ENCODE assay signal across 8 mouse cellular contexts in genomic region chr1:64737502-64738179, GRCm38 (mm10). TPM values are rescaled to one million over a fixed set of nuclear protein-coding genes. Genes with fewer than 3 reads are reported as not detected.
A peak's percentile ranks its signal among the peaks of the same experiment; 100 is the strongest.
DNase-seq lines count a peak whose midpoint lies in the region; ATAC-seq and TF ChIP-seq lines count a peak whose summit lies in the region.

Fzd5 (minus strand) TSS chr1:64737751.

- H3K27ac ChIP-seq in CH12.LX (ENCODE audit: insufficient read depth, low read depth): no peak within 1 kb of the TSS
- H3K27ac ChIP-seq in heart, embryonic 14.5 days (replicated peaks in 1 of 2; ENCODE audit: control insufficient read depth in 1 of 2, insufficient read depth in 1 of 2, low read depth in 2 of 2, low read length in 2 of 2): peak within 1 kb of the TSS; percentile 75 to 84
- peak within 1 kb of the TSS; percentile 69 for H3K27ac ChIP-seq in liver, embryonic 14.5 days
- peak within 1 kb of the TSS; percentile 91 for H3K27ac ChIP-seq in stomach, embryonic 15.5 days

- peaks cover 6% of the 10 kb centered on the region in 2 experiments; a peak in 3 of 4 replicates for H3K4me1 ChIP-seq in CH12.LX (ENCODE audit: control insufficient read depth in 1 of 2, insufficient read depth in 2 of 2)
- peaks cover 23 to 44% of the 10 kb centered on the region in 2 experiments for H3K4me1 ChIP-seq in heart, embryonic 14.5 days (ENCODE audit: control insufficient read depth in 2 of 2, insufficient read depth in 2 of 2, low read length in 2 of 2)
- H3K4me1 ChIP-seq in liver, embryonic 14.5 days (replicated peaks; ENCODE audit: control insufficient read depth in 2 of 2, insufficient read depth in 2 of 2, low read length in 1 of 2): peaks cover 32 to 37% of the 10 kb centered on the region in 2 experiments
- peaks cover 27% of the 10 kb centered on the region for H3K4me1 ChIP-seq in stomach, embryonic 15.5 days

- peak within 1 kb of the TSS; percentile 56 to 90 (median 64) for H3K4me3 ChIP-seq in CH12.LX (replicated peaks in 1 of 3; ENCODE audit: low read depth in 2 of 3, low read length in 2 of 3, poor library complexity in 1 of 3)
- H3K4me3 ChIP-seq in heart, embryonic 14.5 days (ENCODE audit: control insufficient read depth in 1 of 2, insufficient read depth in 1 of 2, low read depth in 1 of 2, low read length in 2 of 2): peak within 1 kb of the TSS; percentile 81 to 90
- H3K4me3 ChIP-seq in liver, embryonic 14.5 days (ENCODE audit: insufficient read depth in 1 of 2, low read depth in 2 of 2, low read length in 2 of 2): peak within 1 kb of the TSS; percentile 69 to 95
- H3K4me3 ChIP-seq in stomach, embryonic 15.5 days (replicated peaks): peak within 1 kb of the TSS; percentile 77

- dilution Hi-C loops in CH12.LX (cut with MboI; ENCODE audit: extremely low pct_ligation_motif_present, extremely low pct_unique_long_range_greater_than_20kb, low sequenced_read_pairs): no loop called here

- peak; percentile 88 for TF ChIP-seq POLR2A in CH12.LX (IDR thresholded peaks at IDR 0.05; ENCODE audit: low read depth, low read length)

- in situ Hi-C loops in CH12.LX (cut with MboI; ENCODE audit: low pct_ligation_motif_present, low pct_unique_long_range_greater_than_20kb, low sequenced_read_pairs): no loop called here

- TF ChIP-seq RAD21 in CH12.LX (IDR thresholded peaks at IDR 0.05; ENCODE audit: low read depth, low read length): peak; percentile 8

- H3K27me3 ChIP-seq in CH12.LX (replicated peaks): peaks cover 1% of the 10 kb centered on the region
- H3K27me3 ChIP-seq in heart, embryonic 14.5 days (ENCODE audit: control insufficient read depth, insufficient read depth, low read length): peaks cover 9% of the 10 kb centered on the region
- H3K27me3 ChIP-seq in liver, embryonic 14.5 days (ENCODE audit: control insufficient read depth, insufficient read depth, low read length): peaks cover 2% of the 10 kb centered on the region; the same call in 1 of the 2 replicates
- no peaks in the 10 kb centered on the region for H3K27me3 ChIP-seq in stomach, embryonic 15.5 days (replicated peaks)

- TF ChIP-seq CTCF in CH12.LX (conservative IDR thresholded peaks at IDR 0.05 in 1 of 2, IDR thresholded peaks at IDR 0.05 in 1 of 2; ENCODE audit: low read depth in 2 of 2, low read length in 2 of 2): peak in 1 of 2 experiments; percentile 54; a peak in 2 of 4 replicates
- no peak; the same call in 1 of the 2 replicates for TF ChIP-seq CTCF in liver, embryonic 14.5 days (IDR thresholded peaks at IDR 0.05; ENCODE audit: low read depth)

- peaks cover 14% of the 10 kb centered on the region for H3K9me3 ChIP-seq in CH12.LX (replicated peaks; ENCODE audit: low read length)
- H3K9me3 ChIP-seq in heart, embryonic 14.5 days (ENCODE audit: control insufficient read depth, low read length): no peaks in the 10 kb centered on the region
- no peaks in the 10 kb centered on the region for H3K9me3 ChIP-seq in liver, embryonic 14.5 days (ENCODE audit: control insufficient read depth, low read length)
- no peaks in the 10 kb centered on the region for H3K9me3 ChIP-seq in stomach, embryonic 15.5 days

- peak within 1 kb of the TSS; percentile 91 for H3K4me2 ChIP-seq in CH12.LX (ENCODE audit: insufficient read depth, low read depth, poor library complexity, severe bottlenecking)
- peak within 1 kb of the TSS; percentile 97 for H3K4me2 ChIP-seq in heart, embryonic 14.5 days (ENCODE audit: low read length)
- H3K4me2 ChIP-seq in liver, embryonic 14.5 days (ENCODE audit: low read depth): peak within 1 kb of the TSS; percentile 95
- H3K4me2 ChIP-seq in stomach, embryonic 15.5 days: peak within 1 kb of the TSS; percentile 95

- ATAC-seq in heart, embryonic 14.5 days (ENCODE audit: insufficient number of reproducible peaks, insufficient read depth, low FRiP score, low read depth): peak; percentile 95
- peak; percentile 87 for ATAC-seq in liver, embryonic 14.5 days (ENCODE audit: insufficient read depth)
- peak; percentile 93 for ATAC-seq in stomach, embryonic 15.5 days (ENCODE audit: insufficient read depth, low FRiP score, low read depth)

- 2% methylated on average over 52 of the region's 73 CpGs for WGBS in heart, embryonic 14.5 days
- under 1% methylated on average over 69 of the region's 73 CpGs for WGBS in liver, embryonic 14.5 days (ENCODE audit: insufficient replicate concordance)
- WGBS in stomach, embryonic 15.5 days: 0% methylated on average over 33 of the region's 73 CpGs

- peak; percentile 84 for DNase-seq in CH12.LX (ENCODE audit: extremely low read depth)
- DNase-seq in c-Kit-negative CD71-positive TER-119-positive erythroid progenitor cells, embryonic 14.5 days (ENCODE audit: low read depth, low spot score): peak; percentile 93
- peak; percentile 81 for DNase-seq in fibroblast of lung, adult 2 months (ENCODE audit: low read depth)
- DNase-seq in kidney, postnatal 10 days: peak; percentile 97
- peak; percentile 94 to 96 (median 95) for DNase-seq in liver, embryonic 14.5 days (ENCODE audit: low read depth in 3 of 3, low spot score in 3 of 3)
- peak; percentile 95 for DNase-seq in neural tube, embryonic 10.5 days (ENCODE audit: extremely low spot score, low spot score)

- no peaks in the 10 kb centered on the region for H3K79me2 ChIP-seq in CH12.LX (replicated peaks; ENCODE audit: control insufficient read depth, extremely low read depth, insufficient read depth, poor library complexity, severe bottlenecking)

- TF ChIP-seq EP300 in CH12.LX (IDR thresholded peaks at IDR 0.05; ENCODE audit: low read length): no peak
- TF ChIP-seq EP300 in liver, embryonic 14.5 days (IDR thresholded peaks at IDR 0.05; ENCODE audit: low read depth): no peak

- peak within 1 kb of the TSS; percentile 61 for H3K9ac ChIP-seq in CH12.LX (ENCODE audit: insufficient read depth, low read depth)
- H3K9ac ChIP-seq in heart, embryonic 14.5 days (ENCODE audit: low read length): peak within 1 kb of the TSS; percentile 85
- peak within 1 kb of the TSS; percentile 89 for H3K9ac ChIP-seq in liver, embryonic 14.5 days (replicated peaks)
- peak within 1 kb of the TSS; percentile 83 for H3K9ac ChIP-seq in stomach, embryonic 15.5 days

- peaks cover 0 to 18% of the 10 kb centered on the region in 2 experiments for H3K36me3 ChIP-seq in CH12.LX (replicated peaks in 1 of 2; ENCODE audit: control insufficient read depth in 1 of 2, insufficient read depth in 1 of 2, low read length in 1 of 2)
- no peaks in the 10 kb centered on the region for H3K36me3 ChIP-seq in heart, embryonic 14.5 days (ENCODE audit: control insufficient read depth, insufficient read depth, low read length)
- H3K36me3 ChIP-seq in liver, embryonic 14.5 days (replicated peaks; ENCODE audit: control insufficient read depth, insufficient read depth, low read depth): peaks cover 15% of the 10 kb centered on the region
- no peaks in the 10 kb centered on the region for H3K36me3 ChIP-seq in stomach, embryonic 15.5 days

TF ChIP-seq in CH12.LX, 34 proteins besides CTCF, POLR2A, EP300 and RAD21:
- peak; percentile 54; the same call in 1 of the 2 replicates for TF ChIP-seq MXI1 (IDR thresholded peaks at IDR 0.05; ENCODE audit: low read depth, low read length)
- TF ChIP-seq BHLHE40 (IDR thresholded peaks at IDR 0.05; ENCODE audit: low read depth, low read length): peak; percentile 50
- peak; percentile 61; the same call in 1 of the 2 replicates for TF ChIP-seq MAZ (IDR thresholded peaks at IDR 0.05; ENCODE audit: low read depth, low read length)
- TF ChIP-seq ELF1 (IDR thresholded peaks at IDR 0.05; ENCODE audit: low read depth, low read length): peak; percentile 64
- TF ChIP-seq MAFK (IDR thresholded peaks at IDR 0.05; ENCODE audit: insufficient replicate concordance, low read length): no peak
- TF ChIP-seq NELFE (IDR thresholded peaks at IDR 0.05; ENCODE audit: low read depth, low read length): peak; percentile 76
- peak; percentile 22; the same call in 1 of the 2 replicates for TF ChIP-seq SMC3 (IDR thresholded peaks at IDR 0.05; ENCODE audit: low read depth, low read length)
- TF ChIP-seq JUN (IDR thresholded peaks at IDR 0.05; ENCODE audit: insufficient read depth, low read depth, low read length): no peak
- 0 out of 2 replicates have a peak, but pooled peaks have one; percentile 45 for TF ChIP-seq NRF1 (IDR thresholded peaks at IDR 0.05; ENCODE audit: low read depth, low read length)
- peak; percentile 31; the same call in 1 of the 2 replicates for TF ChIP-seq MEF2A (IDR thresholded peaks at IDR 0.05; ENCODE audit: borderline replicate concordance, low read depth, low read length)
- no peak for TF ChIP-seq JUND (conservative IDR thresholded peaks at IDR 0.05; ENCODE audit: low read depth, low read length)
- no peak for TF ChIP-seq UBTF (IDR thresholded peaks at IDR 0.05; ENCODE audit: low read depth, low read length)
- no peak for TF ChIP-seq ZNF384 (IDR thresholded peaks at IDR 0.05; ENCODE audit: low read depth, low read length)
- no peak for TF ChIP-seq E2F4 (IDR thresholded peaks at IDR 0.05; ENCODE audit: insufficient replicate concordance, low read depth, low read length)
- peak; percentile 30; the same call in 1 of the 2 replicates for TF ChIP-seq TCF12 (IDR thresholded peaks at IDR 0.05; ENCODE audit: low read depth, low read length)
- no peak for TF ChIP-seq ETS1 (conservative IDR thresholded peaks at IDR 0.05; ENCODE audit: low read depth, low read length)
- TF ChIP-seq ZMIZ1 (IDR thresholded peaks at IDR 0.05; ENCODE audit: low read depth, low read length): peak; percentile 81
- TF ChIP-seq GABPA (IDR thresholded peaks at IDR 0.05; ENCODE audit: insufficient replicate concordance, low read depth, low read length): no peak
- TF ChIP-seq SIN3A (IDR thresholded peaks at IDR 0.05; ENCODE audit: low read length): no peak; the same call in 1 of the 2 replicates
- no peak for TF ChIP-seq USF1 (IDR thresholded peaks at IDR 0.05; ENCODE audit: low read depth, low read length)
- TF ChIP-seq HCFC1 (IDR thresholded peaks at IDR 0.05; ENCODE audit: low read depth, low read length): no peak

RNA-seq across cellular contexts. Expression of gene Fzd5, which starts in this region (rescaled TPM):
- total RNA-seq in CH12.LX (2012; rRNA removed) (0.84 and 1.1 TPM in 2 replicates), CH12.LX (2014; rRNA removed) (0.23 and 0.40 TPM in 2 replicates)
- polyA plus RNA-seq in CH12.LX (2012; ENCODE audit: insufficient read length, low read depth): 0.31 and 0.47 TPM in 2 replicates
- polyA plus RNA-seq in heart, embryonic 14.5 days (2014; fragmentation: Nextera tagmentation; extraction: Ambion mirVana): 1.6 and 1.7 TPM in 2 replicates
- 3.4 and 4.3 TPM in 2 replicates for polyA plus RNA-seq in liver, embryonic 14.5 days (2012; rRNA removed)
- polyA plus RNA-seq in liver, embryonic 14.5 days (2014; fragmentation: Nextera tagmentation; extraction: Ambion mirVana): 2.6 and 3.2 TPM in 2 replicates
- 7.3 and 9.2 TPM in 2 replicates for polyA plus RNA-seq in stomach, embryonic 15.5 days (2015; fragmentation: Nextera tagmentation; extraction: Ambion mirVana)
